Mouse (Mus musculus) megakaryocyte, adult 5-6 weeks (primary cell): ENCODE data around the gene Trim16. TPM values are rescaled to one million over a fixed set of nuclear protein-coding genes. Genes with fewer than 3 reads are reported as not detected.

Experiments used
- ATAC-seq: 2 replicates; pipeline ENCODE4 v1.8.0; 2016; ENCODE audit warnings: mild to moderate bottlenecking, inconsistent platforms; ENCODE audit not compliant: poor library complexity, severe bottlenecking
- total RNA-seq, 2 experiments: library from RNA; stranded (forward) in 1 of 2; stranded (reverse) in 1 of 2; fragments of 153-499, 151-499 nt in 1 of 2; fragments of 221-1000, 200-1000 nt in 1 of 2; gene quantifications; 2 replicates each; pipeline versions ENCODE4 v1.2.3 to v1.2.4; 2015 to 2017

Trim16 gene
- total RNA-seq, 2 experiments from 2014 or later = 21.4 to 25.5 TPM

GRCm38 (mm10) chr11:62885323-62885722 is 65.3 kb downstream of the Trim16 start:
- ATAC-seq = no peak

DNA sequence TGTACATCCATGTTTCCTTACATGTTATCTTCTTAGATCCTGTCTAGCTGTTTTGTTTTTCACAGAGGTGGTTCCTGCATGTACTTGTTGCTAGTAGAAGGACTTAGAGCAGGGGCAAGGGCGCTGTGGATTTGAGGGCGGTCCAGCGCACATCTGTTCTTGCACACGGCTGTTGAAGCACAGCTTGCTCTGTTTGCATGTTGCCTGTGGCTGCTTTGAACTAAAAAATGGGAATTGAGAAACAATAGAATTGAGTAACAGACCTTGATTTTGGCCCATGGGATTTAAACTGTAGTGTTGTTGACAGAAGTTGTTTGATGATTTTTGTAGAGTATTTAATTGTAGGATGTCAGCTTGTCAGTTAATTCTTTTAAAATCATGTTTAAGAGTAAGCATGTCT is 70.8 kb downstream of the Trim16 start:
- no peak for ATAC-seq

- no peak for ATAC-seq
Observed at GRCm38 (mm10) chr11:62891763-62892162, 71.7 kb downstream of the Trim16 start.

Other genes starting within 250 kb of the Trim16 start
- gene Trpv2, start 245.7 kb upstream of the Trim16 start, total RNA-seq (2015) = 24.9 and 27.9 TPM in 2 replicates
- 46.6 and 51.1 TPM in 2 replicates for gene Trpv2, start 245.7 kb upstream of the Trim16 start, total RNA-seq (2017)
- 5.7 TPM in 2 replicates for gene Lrrc75a, start 171.7 kb upstream of the Trim16 start, total RNA-seq (2015)
- gene Lrrc75a, start 171.7 kb upstream of the Trim16 start, total RNA-seq (2017) = 3.6 and 5.7 TPM in 2 replicates
- 19.0 and 19.3 TPM in 2 replicates for gene Mmgt2, start 171.6 kb upstream of the Trim16 start, total RNA-seq (2015)
- gene Mmgt2, start 171.6 kb upstream of the Trim16 start, total RNA-seq (2017) = 7.2 and 10.9 TPM in 2 replicates
- gene Zfp287, start 88.3 kb upstream of the Trim16 start, total RNA-seq (2015) = 2.9 TPM in 2 replicates
- 2.3 and 2.7 TPM in 2 replicates for gene Zfp287, start 88.3 kb upstream of the Trim16 start, total RNA-seq (2017)
- not detected in 2 replicates for gene Gm10428, start 67.1 kb upstream of the Trim16 start, total RNA-seq (2015)
- not detected in 2 replicates for gene Gm10428, start 67.1 kb upstream of the Trim16 start, total RNA-seq (2017)
- gene Zfp286, start 30.8 kb upstream of the Trim16 start, total RNA-seq (2015) = 0.18 and 0.33 TPM in 2 replicates
- 0.29 and 0.69 TPM in 2 replicates for gene Zfp286, start 30.8 kb upstream of the Trim16 start, total RNA-seq (2017)
- 0.41 and 1.3 TPM in 2 replicates for gene Fbxw10, start 26.8 kb downstream of the Trim16 start, total RNA-seq (2015)
- 1.7 and 1.8 TPM in 2 replicates for gene Fbxw10, start 26.8 kb downstream of the Trim16 start, total RNA-seq (2017)
- 20.4 and 21.3 TPM in 2 replicates for gene Tvp23b, start 59.2 kb downstream of the Trim16 start, total RNA-seq (2015)
- 16.9 and 19.1 TPM in 2 replicates for gene Tvp23b, start 59.2 kb downstream of the Trim16 start, total RNA-seq (2017)
- gene Cdrt4, start 131.0 kb downstream of the Trim16 start, total RNA-seq (2015) = not detected in 2 replicates
- not detected in 2 replicates for gene Cdrt4, start 131.0 kb downstream of the Trim16 start, total RNA-seq (2017)
- gene Tekt3, start 241.4 kb downstream of the Trim16 start, total RNA-seq (2015) = not detected in 2 replicates
- not detected in 2 replicates for gene Tekt3, start 241.4 kb downstream of the Trim16 start, total RNA-seq (2017)